Mouse (Mus musculus) right cerebral cortex, postnatal 36 days (tissue): Measurements from ENCODE around the gene Fam114a1.

Source experiments
- DNase-seq, 2 experiments: peaks; one replicate each; pipeline ENCODE4 v3.0.0; 2022; ENCODE audit warnings: low spot score in 2 of 2, mixed read lengths in 1 of 2

Fam114a1 gene

DNA sequence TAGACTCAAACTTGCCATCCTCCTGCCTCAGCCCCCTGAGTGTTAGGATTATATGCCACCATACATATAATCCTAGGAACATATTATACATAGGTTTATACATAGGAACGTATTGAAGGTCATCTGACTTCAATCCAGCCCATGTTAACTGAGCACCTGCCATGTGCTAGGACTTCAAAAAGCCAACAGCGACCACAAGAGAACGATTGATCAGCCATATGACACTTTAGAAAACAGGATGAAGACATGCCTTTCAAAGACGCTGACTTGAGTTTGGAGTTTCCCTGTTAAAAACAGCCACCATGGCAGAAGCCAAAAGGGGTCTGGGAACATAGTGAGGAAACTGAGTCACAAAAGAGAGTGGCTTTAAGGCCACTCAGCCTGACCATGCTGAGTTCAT lies 35.4 kb downstream of the Fam114a1 start:
- DNase-seq: no peak

DNA sequence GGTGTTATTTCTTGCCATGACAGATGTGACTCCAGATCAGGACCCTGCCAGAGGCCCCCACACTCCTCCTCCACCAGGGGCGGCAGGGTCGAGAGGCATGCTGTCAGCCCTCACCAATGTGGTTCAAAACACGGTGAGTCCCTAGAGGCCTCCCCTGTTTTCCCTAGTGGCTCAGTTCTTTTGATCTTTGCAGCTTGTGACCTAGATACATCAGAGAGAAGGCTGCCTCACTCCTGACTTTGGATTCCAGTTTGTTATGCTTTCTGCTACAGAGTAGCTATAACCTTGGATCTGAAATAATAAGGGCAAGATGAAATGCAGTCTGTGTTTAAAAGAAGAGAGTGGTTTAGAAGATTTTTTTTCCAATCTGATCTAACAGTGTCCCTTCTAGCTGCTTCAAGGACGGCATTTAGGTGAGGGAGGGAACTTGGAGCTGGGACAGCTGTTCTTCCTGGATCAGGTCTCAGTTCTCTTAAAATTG lies 36.2 kb downstream of the Fam114a1 start:
- no peak for DNase-seq

DNA sequence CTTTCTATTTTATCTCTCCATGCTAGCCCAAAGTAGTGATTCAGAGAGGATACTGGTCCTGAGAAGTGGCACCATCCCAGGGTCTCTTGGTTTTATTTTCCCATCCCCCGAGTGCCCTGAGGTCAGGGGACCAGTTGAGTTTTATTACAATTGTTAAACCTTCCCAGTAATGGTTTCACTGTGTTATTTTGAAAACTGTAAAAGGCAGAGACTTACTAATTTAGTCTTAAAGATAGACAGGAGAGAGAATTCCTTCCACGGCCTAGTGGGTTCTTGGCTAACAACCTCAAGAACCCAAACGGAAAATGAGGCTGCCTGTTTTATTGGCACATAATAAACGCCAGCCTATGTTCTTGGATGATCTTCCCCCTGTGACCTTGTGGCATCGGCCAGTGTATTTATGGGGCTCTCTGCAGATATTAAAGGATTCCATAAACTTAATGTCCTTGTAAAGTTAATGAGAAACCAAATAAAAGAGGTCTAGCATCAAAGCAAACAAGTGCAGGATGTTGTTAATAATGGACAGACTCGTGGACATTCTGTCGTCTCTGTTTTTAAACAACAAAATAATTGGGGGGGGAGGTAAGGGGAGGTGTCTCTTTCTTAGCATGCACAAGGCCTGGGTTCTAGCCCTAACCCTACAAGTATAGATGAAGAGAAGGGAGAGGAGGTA lies 42.2 kb downstream of the Fam114a1 start:
- DNase-seq: no peak

DNA sequence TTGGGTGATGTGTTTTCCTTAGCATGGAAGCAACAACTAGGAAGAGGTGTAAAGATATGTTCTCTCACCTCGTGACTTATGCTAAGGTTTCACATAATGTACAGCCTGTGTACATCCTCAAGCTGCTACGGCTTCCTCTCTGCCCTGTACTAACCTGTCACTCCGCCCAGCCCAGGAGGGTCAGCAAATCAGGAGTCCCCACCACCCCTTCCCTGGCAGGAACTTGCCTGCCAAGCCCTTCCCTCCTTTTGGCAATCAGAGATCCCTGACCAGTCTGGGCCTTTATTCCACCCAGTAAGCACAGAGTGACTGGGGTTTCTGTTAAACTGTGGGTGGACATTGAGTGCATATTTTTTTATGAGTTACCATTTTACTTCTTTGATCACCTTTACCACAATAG lies 45.6 kb downstream of the Fam114a1 start:
- no peak for DNase-seq

DNA sequence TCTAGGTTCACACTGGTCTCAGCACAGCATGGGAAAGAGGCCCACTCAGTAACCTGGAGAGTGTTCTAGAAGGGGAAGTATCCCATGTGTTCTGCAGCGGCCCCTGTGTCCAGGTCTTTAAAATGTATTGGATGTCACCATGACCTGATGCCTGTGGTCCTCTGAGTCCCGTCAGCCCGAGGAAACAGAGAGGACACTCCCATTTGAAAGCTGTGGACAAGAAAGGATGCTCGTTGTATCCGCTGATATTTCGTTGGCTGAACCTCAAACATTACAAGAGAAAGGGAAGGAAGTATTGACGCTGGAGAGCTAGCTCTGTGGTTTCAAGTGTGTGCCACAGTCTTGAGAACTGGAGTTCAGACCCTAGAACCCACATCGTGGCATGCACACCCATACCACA lies 49.2 kb downstream of the Fam114a1 start:
- no peak for DNase-seq

DNA sequence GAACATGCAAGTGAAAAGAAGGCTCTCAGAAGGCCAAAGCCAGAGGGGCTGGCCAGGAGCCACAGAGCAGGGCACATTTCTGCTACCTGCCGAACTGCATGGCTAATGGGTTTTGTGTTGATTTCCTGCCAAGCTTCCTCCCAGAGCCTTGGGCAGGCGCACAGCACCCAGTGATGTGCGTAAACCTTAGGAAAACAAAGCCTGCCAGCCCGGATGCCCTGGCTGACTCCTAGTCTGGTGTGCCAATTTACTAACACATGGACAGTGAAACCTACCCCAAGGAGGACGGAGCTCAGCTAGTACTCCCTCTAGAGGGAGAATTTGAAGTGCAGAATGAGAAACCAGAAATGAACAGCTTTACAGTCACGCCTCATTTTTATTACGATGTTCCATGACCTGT lies 50.0 kb downstream of the Fam114a1 start:
- no peak for DNase-seq

DNA sequence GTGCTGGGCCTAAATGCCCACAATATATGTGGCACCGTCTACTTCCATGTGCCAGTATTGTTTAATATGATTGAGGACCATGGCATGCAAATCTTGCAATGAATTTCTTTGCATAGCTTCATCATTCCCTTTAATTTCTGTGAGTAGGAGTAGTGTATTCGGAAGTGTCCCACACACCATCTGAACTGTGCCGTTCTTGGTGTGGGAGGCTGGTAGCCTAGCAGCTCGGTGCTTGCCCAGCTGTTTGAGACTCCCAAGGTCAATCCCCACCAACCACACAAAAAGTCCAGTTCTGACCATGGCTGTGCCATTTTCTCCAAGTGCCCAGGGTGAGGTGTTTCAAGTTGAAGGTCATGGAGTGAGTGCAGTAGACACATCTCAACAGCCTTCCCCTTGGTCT lies 52.1 kb downstream of the Fam114a1 start:
- DNase-seq: peak; percentile 36 to 49

DNA sequence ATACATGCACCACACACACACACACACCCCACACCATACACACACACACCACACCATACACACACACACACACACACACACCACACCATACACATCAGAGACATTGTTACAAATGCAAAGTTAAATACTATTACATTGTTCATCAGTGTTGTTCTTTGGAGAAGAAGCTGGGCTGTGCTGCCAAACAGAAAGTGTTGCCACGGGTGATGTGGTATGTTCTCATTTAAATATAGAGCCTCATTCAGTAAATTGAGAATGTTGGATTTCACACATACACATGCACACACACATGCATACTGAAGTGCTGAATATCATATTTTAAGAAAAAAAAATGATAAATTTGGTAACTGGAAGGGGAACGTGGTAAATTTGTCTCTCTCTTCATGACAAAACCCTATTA lies 54.8 kb downstream of the Fam114a1 start:
- DNase-seq: no peak

DNA sequence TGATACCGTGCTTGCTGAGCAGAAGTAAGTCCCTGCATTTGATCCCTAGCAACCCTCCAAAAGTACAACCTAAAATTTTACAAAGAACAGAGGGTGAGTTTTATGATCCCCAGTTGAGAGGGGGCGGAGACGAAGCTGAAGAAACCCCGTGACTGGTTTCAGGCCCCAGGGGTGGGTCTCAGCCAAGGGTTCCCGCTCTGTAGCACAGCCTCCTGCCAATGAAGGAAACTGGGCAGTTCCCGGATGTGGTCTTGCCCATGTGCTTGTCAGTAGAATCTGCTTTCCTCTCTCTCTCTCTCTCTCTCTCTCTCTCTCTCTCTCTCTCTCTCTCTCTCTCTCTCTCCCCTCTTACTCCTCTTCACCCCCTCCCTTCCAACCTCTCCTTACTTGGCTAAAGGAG lies 56.0 kb downstream of the Fam114a1 start:
- DNase-seq: no peak

DNA sequence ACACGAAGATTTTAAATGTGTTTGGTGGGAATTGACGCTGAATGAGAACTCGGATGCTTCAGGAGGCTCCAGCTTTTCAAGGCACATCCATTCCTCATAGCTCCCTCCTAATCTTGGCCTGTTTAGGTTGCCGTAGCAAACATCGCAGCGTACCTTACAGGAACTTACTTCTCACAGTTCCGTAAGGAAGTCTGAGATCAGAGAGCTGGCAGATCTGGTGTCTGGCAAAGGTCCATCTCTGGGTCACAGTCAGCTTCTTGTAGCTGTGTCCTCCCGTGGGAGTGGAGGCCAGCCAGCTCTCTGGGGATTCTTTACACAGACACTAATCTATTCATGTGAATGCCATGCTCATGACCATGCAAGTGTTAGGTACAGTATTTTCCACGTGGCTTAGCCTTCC lies 56.9 kb downstream of the Fam114a1 start:
- no peak for DNase-seq

DNA sequence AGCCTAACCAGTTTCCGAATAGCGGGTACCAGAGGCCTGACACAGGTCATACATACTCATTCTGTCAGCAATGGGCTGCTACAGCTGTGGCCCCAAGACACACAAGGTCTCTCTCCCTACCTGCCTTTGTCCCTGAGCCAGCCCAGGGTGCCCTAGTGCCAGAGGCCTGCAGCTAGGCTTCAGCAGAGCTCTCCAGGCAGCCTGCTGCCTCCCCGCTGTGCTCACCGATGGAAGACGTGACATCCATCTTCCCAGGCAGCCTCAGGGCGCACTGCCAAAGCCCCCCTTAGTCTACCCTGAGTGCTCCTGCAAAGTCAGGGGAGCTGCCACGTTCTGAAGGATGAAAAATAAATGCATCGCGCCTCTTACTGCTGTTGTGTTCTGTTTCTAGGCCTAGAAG lies 58.1 kb downstream of the Fam114a1 start:
- DNase-seq: no peak

DNA sequence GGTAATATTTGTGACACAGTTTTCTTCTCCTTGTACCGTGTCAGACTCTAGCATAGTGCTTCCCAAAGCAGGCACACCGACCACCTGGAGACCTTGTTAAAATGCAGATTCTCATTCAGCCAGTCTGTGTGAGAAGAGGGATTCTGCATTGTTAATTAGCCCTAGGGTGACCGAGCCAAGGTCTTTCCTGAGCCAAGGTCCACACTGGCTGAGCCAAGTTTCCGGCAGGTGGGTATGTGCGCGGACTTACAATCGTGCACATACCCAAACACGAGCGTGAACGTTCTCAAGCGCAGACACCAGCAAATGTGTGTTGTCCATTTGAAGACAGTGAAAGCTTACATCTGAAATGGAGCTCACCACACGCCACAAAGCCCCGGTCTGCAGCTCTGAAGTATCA lies 66.7 kb downstream of the Fam114a1 start:
- no peak for DNase-seq

DNA sequence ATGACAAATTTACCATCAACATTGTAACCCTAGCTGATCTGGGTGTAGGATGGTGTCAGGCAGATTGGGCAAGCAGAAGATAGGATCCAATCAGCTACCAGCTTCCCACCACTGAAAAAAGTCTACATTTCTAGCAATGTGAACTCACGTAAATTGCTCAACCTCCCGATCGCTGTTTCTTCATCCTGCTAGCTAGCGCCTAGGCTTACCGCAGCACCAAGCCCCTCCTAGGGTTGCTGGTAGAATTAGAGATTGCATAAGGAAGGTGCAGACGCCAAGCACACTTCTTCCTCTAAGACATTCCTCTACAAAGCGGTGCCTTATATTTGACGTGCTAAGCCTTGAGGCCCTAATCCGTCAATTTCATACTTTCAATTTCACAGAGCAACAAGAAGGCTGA lies 68.4 kb downstream of the Fam114a1 start:
- no peak for DNase-seq

DNA sequence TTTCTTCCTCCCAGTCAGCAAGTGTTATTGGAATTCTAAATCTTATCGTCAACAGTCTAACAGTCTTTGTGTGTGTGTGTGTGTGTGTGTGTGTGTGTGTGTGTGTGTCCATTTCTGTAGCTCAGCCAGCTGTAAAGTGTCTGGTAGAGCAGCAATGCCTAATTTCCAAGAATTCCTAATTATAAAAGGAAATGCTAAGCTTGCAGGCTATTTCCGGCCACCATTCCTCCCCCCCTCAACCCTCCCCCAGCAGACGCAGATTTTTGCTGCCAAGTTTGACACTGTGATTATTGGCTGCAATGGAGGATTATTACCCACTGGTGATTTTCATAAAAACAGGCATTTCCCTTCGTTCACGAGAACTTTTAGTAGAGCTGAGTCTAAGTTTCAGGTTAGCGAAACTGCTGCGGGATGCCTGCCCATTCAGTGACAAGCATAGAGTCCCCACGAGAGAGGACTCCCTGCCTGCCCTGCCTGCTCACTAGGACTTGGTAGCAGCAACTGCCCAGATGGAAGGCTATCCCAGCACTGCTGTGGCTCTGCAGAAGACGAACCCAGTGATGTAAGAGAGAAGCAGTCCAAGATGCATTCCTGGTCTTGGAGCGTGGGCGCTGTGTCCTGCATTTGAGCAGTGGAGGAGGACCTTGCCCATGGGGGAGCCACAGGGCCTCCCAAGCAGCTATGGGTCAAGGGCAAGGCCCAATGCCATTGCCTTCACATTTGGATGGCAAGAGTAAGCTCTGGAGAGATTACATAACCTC lies 69.1 kb downstream of the Fam114a1 start:
- no peak for DNase-seq

DNA sequence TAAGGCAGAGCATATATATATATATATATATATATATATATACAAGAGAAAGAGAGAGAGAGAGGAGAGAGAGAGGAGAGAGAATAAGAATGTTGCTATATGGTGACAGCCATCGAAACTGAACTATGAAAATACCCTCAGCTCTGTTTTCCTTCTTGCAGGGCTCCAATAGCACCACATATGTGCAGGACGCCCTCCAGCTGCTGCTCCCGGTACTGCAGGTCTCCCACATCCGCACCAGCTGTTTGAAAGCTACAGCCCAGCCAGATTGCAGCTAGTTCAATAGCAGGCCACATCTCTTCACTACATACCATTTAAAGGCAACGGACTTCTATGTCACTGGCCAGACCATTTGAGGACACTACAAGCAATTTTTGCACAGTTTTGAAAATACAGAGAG lies 70.6 kb downstream of the Fam114a1 start:
- no peak for DNase-seq

DNA sequence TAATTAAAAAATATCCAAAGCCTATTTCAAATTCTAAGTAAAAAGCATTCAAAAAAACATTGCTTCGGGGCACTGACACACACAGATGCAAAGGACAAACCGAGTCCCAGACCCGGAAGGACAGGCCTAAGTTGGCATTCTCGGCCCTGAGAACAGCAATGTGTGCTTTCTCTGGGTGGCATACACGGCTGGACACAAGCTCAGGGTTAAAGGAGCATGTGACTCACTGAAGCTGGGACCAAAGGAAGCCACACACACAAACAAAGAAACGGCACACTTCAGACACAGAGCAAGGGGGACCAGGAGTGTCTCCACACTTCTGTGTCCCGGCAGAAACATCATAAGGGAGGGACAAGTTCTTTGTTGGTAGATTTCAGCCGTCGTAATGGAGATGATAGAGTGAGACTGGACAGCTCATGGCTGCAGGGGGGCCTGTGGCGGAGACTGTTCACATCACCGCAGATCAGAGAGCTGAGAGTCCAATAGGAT lies 73.6 kb downstream of the Fam114a1 start:
- DNase-seq: no peak

DNA sequence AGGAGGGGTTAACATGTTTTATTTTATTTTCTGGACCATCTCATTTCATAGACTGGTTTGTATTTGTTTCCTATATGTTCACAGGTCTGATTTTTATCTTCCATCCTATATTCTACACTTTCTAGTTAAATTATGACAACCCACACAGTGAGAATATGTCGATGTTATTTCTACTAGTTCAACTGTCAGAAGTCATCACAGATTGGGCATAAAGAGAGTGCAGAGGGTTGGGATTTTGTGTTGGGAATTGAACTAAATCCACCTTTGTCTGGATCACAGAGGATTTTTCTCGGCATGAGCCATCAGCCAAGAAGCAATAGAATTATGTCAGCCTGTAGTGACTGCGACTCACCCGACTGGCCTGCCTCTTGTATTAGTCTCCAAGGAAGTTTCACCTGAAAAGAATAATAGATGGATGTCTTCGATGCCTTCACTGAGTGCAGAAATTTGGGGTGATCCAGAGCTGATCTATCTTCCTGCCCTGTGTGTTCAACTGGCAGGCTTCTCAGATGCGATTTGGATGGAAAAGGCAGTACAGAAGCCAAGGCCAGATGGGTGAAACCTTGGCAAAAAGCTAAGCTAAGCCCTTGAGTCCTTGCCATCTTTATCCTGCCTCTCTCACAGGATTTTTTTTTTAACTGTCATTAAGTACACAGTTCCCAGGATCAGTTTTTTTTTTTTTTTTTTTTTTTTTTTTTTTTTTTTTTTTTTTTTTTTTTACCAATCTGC lies 75.9 kb downstream of the Fam114a1 start:
- no peak for DNase-seq

DNA sequence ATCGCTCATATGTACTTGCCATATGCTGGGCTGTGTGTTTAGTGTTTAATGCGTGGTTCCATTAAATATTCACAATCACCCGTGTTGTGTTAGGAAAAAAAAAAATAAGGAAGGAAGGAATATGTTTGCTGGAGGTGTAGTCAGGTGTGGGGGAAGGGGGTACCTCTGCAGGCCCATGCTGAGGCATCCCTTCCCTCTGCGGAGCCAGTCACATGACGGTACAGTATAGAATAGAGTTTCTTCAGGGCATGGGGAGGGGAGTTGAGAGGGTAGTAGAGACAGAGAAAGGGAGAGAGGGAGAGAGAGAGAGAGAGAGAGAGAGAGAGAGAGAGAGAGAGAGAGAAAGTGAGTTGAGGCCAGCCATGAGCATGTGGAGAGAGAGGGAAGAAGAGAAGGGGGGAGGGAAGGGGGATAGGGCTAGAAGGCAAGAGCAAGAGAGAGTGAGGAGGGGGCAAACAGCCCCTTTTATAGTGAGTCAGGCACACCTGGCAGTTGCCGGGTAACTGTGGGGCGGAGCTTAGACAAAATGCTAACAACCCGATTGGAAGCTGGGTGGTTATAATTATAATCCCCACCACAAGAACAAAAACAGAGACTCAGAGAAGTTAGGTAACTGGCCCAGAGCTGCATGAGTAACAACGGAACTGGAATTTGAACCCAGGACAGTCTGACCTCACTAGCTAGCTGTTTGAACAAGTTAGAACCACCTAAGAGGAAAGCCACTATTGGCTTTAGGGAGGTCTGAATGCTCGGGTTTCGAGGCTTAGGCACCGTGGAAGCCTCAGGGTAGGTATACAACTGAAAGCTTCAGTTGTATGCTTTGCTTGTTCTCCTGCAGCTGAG lies 76.8 kb downstream of the Fam114a1 start:
- DNase-seq: no peak

DNA sequence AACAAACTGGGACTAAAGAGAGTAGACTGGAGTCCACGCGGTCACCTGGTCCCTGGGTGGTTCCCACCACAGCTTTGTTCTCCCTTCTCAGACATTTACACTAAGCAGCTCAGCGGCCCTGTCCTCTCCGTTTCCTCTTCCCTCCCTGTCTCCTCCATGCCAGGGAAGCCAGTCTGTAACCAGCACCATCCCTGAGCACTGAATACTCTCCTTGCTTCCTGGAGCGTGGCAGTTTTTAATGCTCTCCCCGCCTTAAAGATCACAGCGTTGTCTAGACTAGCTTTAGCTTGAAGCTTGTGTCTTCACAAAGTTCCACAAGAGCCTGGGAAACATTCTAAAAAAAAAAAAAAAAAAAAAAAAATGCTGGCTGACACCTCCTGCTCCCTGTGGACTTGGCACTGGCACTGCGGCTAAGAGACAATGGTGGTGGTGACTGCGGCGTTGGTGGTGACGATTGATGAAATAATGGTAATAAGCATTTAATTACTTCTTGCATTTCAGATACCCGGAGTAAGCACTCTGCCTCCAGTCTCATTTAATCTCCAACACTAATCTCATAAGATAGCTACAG lies 77.5 kb downstream of the Fam114a1 start:
- no peak for DNase-seq

DNA sequence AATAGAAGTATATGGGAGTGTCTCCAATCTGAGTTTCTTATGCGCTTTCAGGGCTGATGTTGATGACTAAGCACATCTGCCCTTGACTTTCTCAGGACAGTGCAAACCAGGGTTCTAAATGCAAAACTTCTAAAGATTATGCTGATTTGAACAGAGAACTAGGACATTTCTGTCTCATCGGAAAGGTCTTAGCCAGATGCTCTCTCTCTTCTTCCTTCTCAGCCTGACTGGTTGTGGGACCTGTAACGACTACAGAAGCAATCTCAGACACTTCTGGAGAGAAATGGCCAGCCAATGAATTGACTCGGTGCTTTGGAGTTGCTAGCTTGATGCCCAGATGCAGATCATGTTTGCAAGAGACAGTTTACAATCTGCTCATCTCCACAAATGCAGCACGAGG lies 80.0 kb downstream of the Fam114a1 start:
- no peak for DNase-seq

DNA sequence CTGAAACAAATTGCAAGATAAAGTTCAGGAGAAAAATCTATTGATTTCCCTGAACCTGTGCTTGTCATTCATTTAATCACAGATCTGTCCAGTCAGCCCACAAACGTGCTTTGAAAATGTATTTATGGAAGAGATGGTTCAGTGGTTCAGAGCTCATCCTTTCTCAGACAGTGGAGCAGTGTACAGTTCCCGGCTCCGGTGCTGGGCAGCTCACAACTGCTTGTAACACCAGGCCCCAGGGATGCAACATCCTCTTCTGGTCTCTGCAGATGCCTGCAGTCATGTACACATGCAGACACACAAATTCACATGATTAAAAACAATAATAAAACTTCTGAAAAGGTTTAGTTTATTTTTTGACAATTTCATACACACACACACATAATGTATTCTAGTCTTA lies 81.6 kb downstream of the Fam114a1 start:
- no peak for DNase-seq
